Mouse (Mus musculus) intestine, embryonic 14.5 days (tissue): Measurements from ENCODE around the gene Amph. TPM values are rescaled to one million over a fixed set of nuclear protein-coding genes. Genes with fewer than 3 reads are reported as not detected.

ENCODE experiments used
- polyA plus RNA-seq: library from polyadenylated mRNA; unstranded; fragments of >200 nt; fragmentation: Nextera tagmentation; extraction: Ambion mirVana; gene quantifications from 2 replicates; pipeline ENCODE4 v1.2.1, GENCODE M21; 2014

Amph gene
- polyA plus RNA-seq, 1 experiment from 2014 or later, result 3.3 TPM

Other genes starting within 250 kb of the Amph start
- 66.3 and 71.4 TPM in 2 replicates for gene Vps41, start 230.9 kb upstream of the Amph start, polyA plus RNA-seq